12 mouse cellular contexts compared by ENCODE assay signal in genomic region chr7:141220377-141220776, GRCm38 (mm10). TPM values are rescaled to one million over a fixed set of nuclear protein-coding genes. Genes with fewer than 3 reads are reported as not detected.
A peak's percentile ranks its signal among the peaks of the same experiment; 100 is the strongest.
DNase-seq lines count a peak whose midpoint lies in the region; ATAC-seq and TF ChIP-seq lines count a peak whose summit lies in the region.
"Had no signal": no experiment of that assay in that cellular context is flagged by ENCODE, and none has a peak within 500 bp of the region (broad histone marks: within the 10 kb centered on the region; RNA-seq: fewer than 3 reads in every experiment).

No protein-coding gene starts in this region.

- H3K36me3 ChIP-seq in erythroblast, embryonic 14.5 days (ENCODE audit: control insufficient read depth): peaks cover 50% of the 10 kb centered on the region
- no peaks in the 10 kb centered on the region for H3K36me3 ChIP-seq in hindbrain, embryonic 15.5 days
- no peaks in the 10 kb centered on the region for H3K36me3 ChIP-seq in hindbrain, postnatal 0 days (ENCODE audit: insufficient read depth, low read length)
- peaks cover 15% of the 10 kb centered on the region for H3K36me3 ChIP-seq in embryonic facial prominence, embryonic 12.5 days
- peaks cover 6% of the 10 kb centered on the region; the same call in 1 of the 2 replicates for H3K36me3 ChIP-seq in liver, embryonic 14.5 days (replicated peaks; ENCODE audit: control insufficient read depth, insufficient read depth, low read depth)

- ATAC-seq in erythroblast, adult 5-6 weeks (replicated peaks; ENCODE audit: low FRiP score, poor library complexity, severe bottlenecking): no peak
- no peak for ATAC-seq in hindbrain, embryonic 15.5 days (ENCODE audit: low FRiP score, low read depth)
- ATAC-seq in hindbrain, postnatal 0 days: no peak
- no peak for ATAC-seq in embryonic facial prominence, embryonic 12.5 days (ENCODE audit: insufficient number of reproducible peaks, insufficient read depth, low FRiP score, low TSS enrichment)
- no peak for ATAC-seq in liver, embryonic 14.5 days (ENCODE audit: insufficient read depth)

- H3K9me3 ChIP-seq in erythroblast, embryonic 14.5 days (ENCODE audit: control insufficient read depth, low read length): no peaks in the 10 kb centered on the region
- no peaks in the 10 kb centered on the region for H3K9me3 ChIP-seq in hindbrain, embryonic 15.5 days
- no peaks in the 10 kb centered on the region for H3K9me3 ChIP-seq in hindbrain, postnatal 0 days (ENCODE audit: low read length)
- no peaks in the 10 kb centered on the region for H3K9me3 ChIP-seq in embryonic facial prominence, embryonic 12.5 days
- no peaks in the 10 kb centered on the region for H3K9me3 ChIP-seq in liver, embryonic 14.5 days (ENCODE audit: control insufficient read depth, low read length)

- H3K9ac ChIP-seq in hindbrain, embryonic 15.5 days: no peak overlapping the region
- no peak overlapping the region for H3K9ac ChIP-seq in hindbrain, postnatal 0 days (replicated peaks; ENCODE audit: low read length)
- no peak overlapping the region for H3K9ac ChIP-seq in embryonic facial prominence, embryonic 12.5 days
- peak overlapping the region; percentile 84 for H3K9ac ChIP-seq in liver, embryonic 14.5 days (replicated peaks)

- H3K27me3 ChIP-seq in erythroblast, embryonic 14.5 days (ENCODE audit: control insufficient read depth): no peaks in the 10 kb centered on the region
- no peaks in the 10 kb centered on the region for H3K27me3 ChIP-seq in hindbrain, embryonic 15.5 days
- H3K27me3 ChIP-seq in hindbrain, postnatal 0 days (ENCODE audit: insufficient read depth, low read length): no peaks in the 10 kb centered on the region
- H3K27me3 ChIP-seq in embryonic facial prominence, embryonic 12.5 days: no peaks in the 10 kb centered on the region
- no peaks in the 10 kb centered on the region for H3K27me3 ChIP-seq in liver, embryonic 14.5 days (ENCODE audit: control insufficient read depth, insufficient read depth, low read length)

- TF ChIP-seq EP300 in liver, embryonic 14.5 days (IDR thresholded peaks at IDR 0.05; ENCODE audit: low read depth): no peak

- peak overlapping the region; percentile 76 for H3K4me3 ChIP-seq in erythroblast, embryonic 14.5 days (replicated peaks)
- H3K4me3 ChIP-seq in hindbrain, embryonic 15.5 days: no peak overlapping the region
- no peak overlapping the region for H3K4me3 ChIP-seq in hindbrain, postnatal 0 days (ENCODE audit: low read length)
- H3K4me3 ChIP-seq in embryonic facial prominence, embryonic 12.5 days: peak overlapping the region; percentile 52; the same call in 1 of the 2 replicates
- H3K4me3 ChIP-seq in liver, embryonic 14.5 days (ENCODE audit: insufficient read depth in 1 of 2, low read depth in 2 of 2, low read length in 2 of 2): peak overlapping the region; percentile 73 to 78; a peak in 3 of 4 replicates

- no peak overlapping the region for H3K27ac ChIP-seq in hindbrain, embryonic 15.5 days (replicated peaks)
- H3K27ac ChIP-seq in hindbrain, postnatal 0 days: no peak overlapping the region
- H3K27ac ChIP-seq in embryonic facial prominence, embryonic 12.5 days: 0 out of 2 replicates have a peak overlapping the region, but pooled peaks have one; percentile 23
- H3K27ac ChIP-seq in liver, embryonic 14.5 days: peak overlapping the region; percentile 43

- TF ChIP-seq CTCF in hindbrain, postnatal 0 days (IDR thresholded peaks at IDR 0.05; ENCODE audit: low read depth): no peak
- TF ChIP-seq CTCF in liver, embryonic 14.5 days (IDR thresholded peaks at IDR 0.05; ENCODE audit: low read depth): no peak

- WGBS in hindbrain, embryonic 15.5 days: 86% methylated on average over 1 of the region's 1 CpGs
- WGBS in hindbrain, postnatal 0 days: 79% methylated on average over 1 of the region's 1 CpGs
- WGBS in embryonic facial prominence, embryonic 12.5 days: 83% methylated on average over 1 of the region's 1 CpGs
- WGBS in liver, embryonic 14.5 days (ENCODE audit: insufficient replicate concordance): 71% methylated on average over 1 of the region's 1 CpGs

- H3K4me1 ChIP-seq in erythroblast, embryonic 14.5 days (ENCODE audit: control insufficient read depth): peaks cover 76% of the 10 kb centered on the region
- peaks cover 35% of the 10 kb centered on the region for H3K4me1 ChIP-seq in hindbrain, embryonic 15.5 days (replicated peaks)
- peaks cover 23% of the 10 kb centered on the region for H3K4me1 ChIP-seq in hindbrain, postnatal 0 days (ENCODE audit: insufficient read depth, low read length)
- peaks cover 34% of the 10 kb centered on the region for H3K4me1 ChIP-seq in embryonic facial prominence, embryonic 12.5 days
- peaks cover 19 to 33% of the 10 kb centered on the region in 2 experiments for H3K4me1 ChIP-seq in liver, embryonic 14.5 days (replicated peaks; ENCODE audit: control insufficient read depth in 2 of 2, insufficient read depth in 2 of 2, low read length in 1 of 2)

- DNase-seq in hindbrain, postnatal 0 days (ENCODE audit: low spot score): no peak
- no peak for DNase-seq in liver, embryonic 14.5 days (ENCODE audit: low read depth in 3 of 3, low spot score in 3 of 3)
- DNase-seq in embryo, embryonic 9.5 days (ENCODE audit: extremely low spot score): no peak
- DNase-seq in cerebellum, adult 18-20 months: no peak
- DNase-seq: adrenal gland, postnatal 25 days; cerebellum, postnatal 10 days had no signal

- peak overlapping the region; percentile 76; the same call in 1 of the 2 replicates for H3K4me2 ChIP-seq in hindbrain, embryonic 15.5 days
- no peak overlapping the region; the same call in 1 of the 2 replicates for H3K4me2 ChIP-seq in hindbrain, postnatal 0 days (ENCODE audit: low read depth, low read length)
- H3K4me2 ChIP-seq in embryonic facial prominence, embryonic 12.5 days (replicated peaks): peak overlapping the region; percentile 95
- peak overlapping the region; percentile 85 for H3K4me2 ChIP-seq in liver, embryonic 14.5 days (ENCODE audit: low read depth)

RNA-seq across cellular contexts. Expression of gene Rassf7, which starts 4.7 kb away (rescaled TPM):
- 7.3 and 10.7 TPM in 2 replicates for polyA plus RNA-seq in erythroblast, embryonic 14.5 days (2012)
- total RNA-seq in erythroblast, adult 5-6 weeks (2015; ENCODE audit: low replicate concordance): 1.7 and 6.0 TPM in 2 replicates
- 3.9 and 12.2 TPM in 2 replicates for total RNA-seq in erythroblast, adult 5-6 weeks (2017; ENCODE audit: low replicate concordance)
- 24.5 and 25.7 TPM in 2 replicates for polyA plus RNA-seq in hindbrain, embryonic 15.5 days (2015; fragmentation: Nextera tagmentation; extraction: Ambion mirVana)
- total RNA-seq in hindbrain, postnatal 0 days (2014; rRNA removed): 24.5 and 35.7 TPM in 2 replicates
- 19.6 and 23.3 TPM in 2 replicates for polyA plus RNA-seq in hindbrain, postnatal 0 days (2015; fragmentation: Nextera tagmentation; extraction: Ambion mirVana)
- 38.6 and 42.3 TPM in 2 replicates for polyA plus RNA-seq in embryonic facial prominence, embryonic 12.5 days (2016; fragmentation: Nextera tagmentation; extraction: Ambion mirVana)
- polyA plus RNA-seq in liver, embryonic 14.5 days (2012; rRNA removed): 21.6 and 28.3 TPM in 2 replicates
- 16.8 and 22.4 TPM in 2 replicates for polyA plus RNA-seq in liver, embryonic 14.5 days (2014; fragmentation: Nextera tagmentation; extraction: Ambion mirVana)

RNA-seq across cellular contexts. Expression of gene Lmntd2, which starts 6.5 kb away (rescaled TPM):
- polyA plus RNA-seq in erythroblast, embryonic 14.5 days (2012): 0.28 and 0.51 TPM in 2 replicates
- total RNA-seq in erythroblast, adult 5-6 weeks (2015; ENCODE audit: low replicate concordance): not detected in 2 replicates
- 0.17 and 1.7 TPM in 2 replicates for total RNA-seq in erythroblast, adult 5-6 weeks (2017; ENCODE audit: low replicate concordance)
- polyA plus RNA-seq in hindbrain, embryonic 15.5 days (2015; fragmentation: Nextera tagmentation; extraction: Ambion mirVana): 0.68 and 0.70 TPM in 2 replicates
- 0.14 TPM in 1 of 2 replicates, not detected in the other for total RNA-seq in hindbrain, postnatal 0 days (2014; rRNA removed)
- polyA plus RNA-seq in hindbrain, postnatal 0 days (2015; fragmentation: Nextera tagmentation; extraction: Ambion mirVana): 0.29 and 0.40 TPM in 2 replicates
- polyA plus RNA-seq in embryonic facial prominence, embryonic 12.5 days (2016; fragmentation: Nextera tagmentation; extraction: Ambion mirVana): 3.9 TPM in 2 replicates
- polyA plus RNA-seq in liver, embryonic 14.5 days (2012; rRNA removed): 2.0 and 2.3 TPM in 2 replicates
- 0.25 and 0.66 TPM in 2 replicates for polyA plus RNA-seq in liver, embryonic 14.5 days (2014; fragmentation: Nextera tagmentation; extraction: Ambion mirVana)
- total RNA-seq: layer of hippocampus, postnatal 25 days; megakaryocyte-erythroid progenitor cell, adult 5-6 weeks had no signal

RNA-seq across cellular contexts. Expression of gene Phrf1, which starts 8.2 kb away (rescaled TPM):
- 19.7 and 20.3 TPM in 2 replicates for polyA plus RNA-seq in erythroblast, embryonic 14.5 days (2012)
- 24.9 and 30.0 TPM in 2 replicates for total RNA-seq in erythroblast, adult 5-6 weeks (2015; ENCODE audit: low replicate concordance)
- total RNA-seq in erythroblast, adult 5-6 weeks (2017; ENCODE audit: low replicate concordance): 25.5 and 32.8 TPM in 2 replicates
- 66.1 and 71.7 TPM in 2 replicates for polyA plus RNA-seq in hindbrain, embryonic 15.5 days (2015; fragmentation: Nextera tagmentation; extraction: Ambion mirVana)
- 52.2 and 56.4 TPM in 2 replicates for total RNA-seq in hindbrain, postnatal 0 days (2014; rRNA removed)
- polyA plus RNA-seq in hindbrain, postnatal 0 days (2015; fragmentation: Nextera tagmentation; extraction: Ambion mirVana): 35.6 and 38.0 TPM in 2 replicates
- 87.1 and 99.9 TPM in 2 replicates for polyA plus RNA-seq in embryonic facial prominence, embryonic 12.5 days (2016; fragmentation: Nextera tagmentation; extraction: Ambion mirVana)
- polyA plus RNA-seq in liver, embryonic 14.5 days (2012; rRNA removed): 10.4 and 14.1 TPM in 2 replicates
- 25.7 and 28.3 TPM in 2 replicates for polyA plus RNA-seq in liver, embryonic 14.5 days (2014; fragmentation: Nextera tagmentation; extraction: Ambion mirVana)

RNA-seq across cellular contexts. Expression of gene Lrrc56, which starts 26.4 kb away (rescaled TPM):
- 19.2 and 22.6 TPM in 2 replicates for polyA plus RNA-seq in erythroblast, embryonic 14.5 days (2012)
- total RNA-seq in erythroblast, adult 5-6 weeks (2015; ENCODE audit: low replicate concordance): 2.1 TPM in 1 of 2 replicates, not detected in the other
- 0.94 and 1.8 TPM in 2 replicates for total RNA-seq in erythroblast, adult 5-6 weeks (2017; ENCODE audit: low replicate concordance)
- polyA plus RNA-seq in hindbrain, embryonic 15.5 days (2015; fragmentation: Nextera tagmentation; extraction: Ambion mirVana): 8.8 and 11.2 TPM in 2 replicates
- total RNA-seq in hindbrain, postnatal 0 days (2014; rRNA removed): 9.5 and 19.7 TPM in 2 replicates
- 5.7 and 7.2 TPM in 2 replicates for polyA plus RNA-seq in hindbrain, postnatal 0 days (2015; fragmentation: Nextera tagmentation; extraction: Ambion mirVana)
- 12.1 and 13.4 TPM in 2 replicates for polyA plus RNA-seq in embryonic facial prominence, embryonic 12.5 days (2016; fragmentation: Nextera tagmentation; extraction: Ambion mirVana)
- polyA plus RNA-seq in liver, embryonic 14.5 days (2012; rRNA removed): 15.3 and 20.3 TPM in 2 replicates
- polyA plus RNA-seq in liver, embryonic 14.5 days (2014; fragmentation: Nextera tagmentation; extraction: Ambion mirVana): 10.4 and 10.9 TPM in 2 replicates

RNA-seq across cellular contexts. Expression of gene Hras, which starts 26.6 kb away (rescaled TPM):
- 34.0 and 43.9 TPM in 2 replicates for polyA plus RNA-seq in erythroblast, embryonic 14.5 days (2012)
- total RNA-seq in erythroblast, adult 5-6 weeks (2015; ENCODE audit: low replicate concordance): 3.8 and 24.9 TPM in 2 replicates
- total RNA-seq in erythroblast, adult 5-6 weeks (2017; ENCODE audit: low replicate concordance): 11.4 and 20.8 TPM in 2 replicates
- 182 and 186 TPM in 2 replicates for polyA plus RNA-seq in hindbrain, embryonic 15.5 days (2015; fragmentation: Nextera tagmentation; extraction: Ambion mirVana)
- total RNA-seq in hindbrain, postnatal 0 days (2014; rRNA removed): 115 and 120 TPM in 2 replicates
- 189 and 204 TPM in 2 replicates for polyA plus RNA-seq in hindbrain, postnatal 0 days (2015; fragmentation: Nextera tagmentation; extraction: Ambion mirVana)
- polyA plus RNA-seq in embryonic facial prominence, embryonic 12.5 days (2016; fragmentation: Nextera tagmentation; extraction: Ambion mirVana): 91.0 and 111 TPM in 2 replicates
- polyA plus RNA-seq in liver, embryonic 14.5 days (2012; rRNA removed): 50.8 and 66.8 TPM in 2 replicates
- 84.4 and 102 TPM in 2 replicates for polyA plus RNA-seq in liver, embryonic 14.5 days (2014; fragmentation: Nextera tagmentation; extraction: Ambion mirVana)

Comparison
In these comparisons a context has a peak if more than half of its experiments do, and no peak if none do; other contexts are left out.
1. H3K4me3 ChIP-seq: peak in erythroblast, embryonic 14.5 days (single experiment), embryonic facial prominence, embryonic 12.5 days (single experiment) and liver, embryonic 14.5 days (2 of 2); none in hindbrain, embryonic 15.5 days (single experiment) and hindbrain, postnatal 0 days (single experiment).
2. H3K27ac ChIP-seq: peak in embryonic facial prominence, embryonic 12.5 days (single experiment) and liver, embryonic 14.5 days (single experiment); none in hindbrain, embryonic 15.5 days (single experiment) and hindbrain, postnatal 0 days (single experiment).